Comparison of ENCODE assay signal across 8 mouse cellular contexts in the genomic region with DNA sequence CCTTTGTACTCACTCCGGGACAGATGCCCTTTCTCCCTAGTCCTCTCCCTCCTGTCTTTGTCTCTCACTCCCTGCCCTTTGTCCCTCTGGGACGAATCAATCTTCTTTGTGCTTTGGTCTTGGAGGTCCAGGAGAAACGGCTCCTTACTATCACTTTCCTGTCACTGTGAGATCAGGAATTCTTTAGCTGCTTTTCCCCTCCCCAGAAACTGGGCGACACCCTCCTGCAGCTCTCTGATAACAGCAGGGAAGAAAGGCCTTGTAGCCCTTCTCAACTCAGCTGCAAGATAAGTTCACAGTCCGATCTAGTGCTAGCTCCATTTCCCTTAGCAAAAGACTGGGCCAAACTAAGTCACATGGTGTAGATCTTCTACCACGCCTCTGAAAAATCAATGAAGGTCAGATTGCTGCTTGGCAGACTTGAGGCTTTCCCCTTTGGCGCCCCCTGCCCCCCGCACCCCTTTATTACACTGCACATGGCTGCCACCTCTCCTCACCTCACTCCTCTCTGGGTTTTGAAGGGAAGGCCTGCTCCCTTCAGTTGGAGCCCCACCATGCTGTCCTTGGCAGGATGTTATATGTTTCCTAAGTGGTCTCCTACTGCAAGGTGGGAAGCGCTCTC. TPM values are rescaled to one million over a fixed set of nuclear protein-coding genes. Genes with fewer than 3 reads are reported as not detected.
DNase-seq lines count a peak whose midpoint lies in the region; ATAC-seq lines count a peak whose summit lies in the region.

No protein-coding gene starts in this region.

- H3K4me1 ChIP-seq in intestine, embryonic 15.5 days (replicated peaks) = peaks cover 11% of the 10 kb centered on the region

- peak; percentile 95 for ATAC-seq in intestine, embryonic 15.5 days

- no peaks in the 10 kb centered on the region for H3K27me3 ChIP-seq in intestine, embryonic 15.5 days (replicated peaks)

- H3K4me3 ChIP-seq in intestine, embryonic 15.5 days (replicated peaks) = no peak overlapping the region

- peaks cover 7% of the 10 kb centered on the region; the same call in 1 of the 2 replicates for H3K36me3 ChIP-seq in intestine, embryonic 15.5 days

- peak overlapping the region; percentile 71 for H3K27ac ChIP-seq in intestine, embryonic 15.5 days

- no peak overlapping the region for H3K9ac ChIP-seq in intestine, embryonic 15.5 days

- peak overlapping the region; percentile 38 for H3K4me2 ChIP-seq in intestine, embryonic 15.5 days (replicated peaks)

- 24% methylated on average over 9 of the region's 9 CpGs for WGBS in intestine, embryonic 15.5 days

- peak; percentile 49 for DNase-seq in adrenal gland, adult 2 months
- DNase-seq in adrenal gland, postnatal 4 days (ENCODE audit: low spot score in 2 of 2) = no peak
- DNase-seq in ovary, adult 18-20 months (ENCODE audit: low spot score) = peak; percentile 50
- no peak for DNase-seq in ovary, postnatal 10 days (ENCODE audit: low spot score)
- DNase-seq in skeletal muscle tissue, adult 2 months (ENCODE audit: low read depth, low spot score) = peak; percentile 25
- DNase-seq in left cerebral cortex, adult 18-20 months (ENCODE audit: low spot score in 2 of 2) = no peak
- DNase-seq in frontal cortex, postnatal 14 days (ENCODE audit: low spot score in 2 of 2) = no peak

- H3K9me3 ChIP-seq in intestine, embryonic 15.5 days = no peaks in the 10 kb centered on the region

RNA-seq across cellular contexts. Expression of a gene that starts 8.9 kb away (rescaled TPM):
- 10 to 100 TPM; 28.6 to 33.0 TPM for total RNA-seq in adrenal gland, adult 2 months (2021)
- 62.7 and 66.8 TPM in 2 replicates for polyA plus RNA-seq in adrenal gland, adult 2 months (2012; rRNA removed)
- 10 to 100 TPM; 39.3 to 39.4 TPM for total RNA-seq in adrenal gland, postnatal 4 days (2021)
- 43.0 and 51.0 TPM in 2 replicates for polyA plus RNA-seq in intestine, embryonic 15.5 days (2015; fragmentation: Nextera tagmentation; extraction: Ambion mirVana)
- 10 to 100 TPM; 25.6 to 27.6 TPM for total RNA-seq in left cerebral cortex, adult 18-20 months (2021)

RNA-seq across cellular contexts. Expression of a gene that starts 23.6 kb away (rescaled TPM):
- under 1 TPM in 1 of 2 experiments, not detected in 1; 0.17 TPM for total RNA-seq in adrenal gland, adult 2 months (2021)
- polyA plus RNA-seq in adrenal gland, adult 2 months (2012; rRNA removed) = not detected in 2 replicates
- 10 to 100 TPM in 1 of 2 experiments, under 1 TPM in 1; 0.73 to 22.0 TPM for total RNA-seq in adrenal gland, postnatal 4 days (2021)
- 0.20 and 0.24 TPM in 2 replicates for polyA plus RNA-seq in intestine, embryonic 15.5 days (2015; fragmentation: Nextera tagmentation; extraction: Ambion mirVana)
- not detected for total RNA-seq in left cerebral cortex, adult 18-20 months (2021)

RNA-seq across cellular contexts. Expression of a gene that starts 42.4 kb away (rescaled TPM):
- total RNA-seq in adrenal gland, adult 2 months (2021) = 10 to 100 TPM; 24.0 to 30.2 TPM
- polyA plus RNA-seq in adrenal gland, adult 2 months (2012; rRNA removed) = 35.1 and 35.8 TPM in 2 replicates
- 10 to 100 TPM; 32.0 to 35.0 TPM for total RNA-seq in adrenal gland, postnatal 4 days (2021)
- 160 and 163 TPM in 2 replicates for polyA plus RNA-seq in intestine, embryonic 15.5 days (2015; fragmentation: Nextera tagmentation; extraction: Ambion mirVana)
- total RNA-seq in left cerebral cortex, adult 18-20 months (2021) = 10 to 100 TPM; 21.6 to 22.8 TPM

RNA-seq across cellular contexts. Expression of a gene that starts 51.2 kb away (rescaled TPM):
- 1 to 10 TPM; 5.1 to 8.7 TPM for total RNA-seq in adrenal gland, adult 2 months (2021)
- polyA plus RNA-seq in adrenal gland, adult 2 months (2012; rRNA removed) = 1.4 TPM in 2 replicates
- total RNA-seq in adrenal gland, postnatal 4 days (2021) = 1 to 10 TPM; 8.4 TPM
- polyA plus RNA-seq in intestine, embryonic 15.5 days (2015; fragmentation: Nextera tagmentation; extraction: Ambion mirVana) = 5.7 and 6.1 TPM in 2 replicates
- 1 to 10 TPM; 2.9 to 3.6 TPM for total RNA-seq in left cerebral cortex, adult 18-20 months (2021)

RNA-seq across cellular contexts. Expression of a gene that starts 51.9 kb away (rescaled TPM):
- total RNA-seq in adrenal gland, adult 2 months (2021) = 10 to 100 TPM; 18.6 to 20.1 TPM
- 64.3 and 68.0 TPM in 2 replicates for polyA plus RNA-seq in adrenal gland, adult 2 months (2012; rRNA removed)
- total RNA-seq in adrenal gland, postnatal 4 days (2021) = 10 to 100 TPM; 23.7 to 25.2 TPM
- polyA plus RNA-seq in intestine, embryonic 15.5 days (2015; fragmentation: Nextera tagmentation; extraction: Ambion mirVana) = 17.4 and 17.6 TPM in 2 replicates
- 10 to 100 TPM; 12.2 to 14.7 TPM for total RNA-seq in left cerebral cortex, adult 18-20 months (2021)

Comparison
In these comparisons a context has a peak if more than half of its experiments do, and no peak if none do; other contexts are left out.
1. DNase-seq: peak in adrenal gland, adult 2 months (single experiment), ovary, adult 18-20 months (single experiment) and skeletal muscle tissue, adult 2 months (single experiment); none in adrenal gland, postnatal 4 days (0 of 2), ovary, postnatal 10 days (single experiment), left cerebral cortex, adult 18-20 months (0 of 2) and frontal cortex, postnatal 14 days (0 of 2).